Mouse (Mus musculus) C2C12 (cell line): ENCODE data around the gene Sema5b. TPM values are rescaled to one million over a fixed set of nuclear protein-coding genes. Genes with fewer than 3 reads are reported as not detected.

Experiments
- H3K27me3 ChIP-seq: one replicate; pipeline ENCODE4 v1.6.1; 2011; ENCODE audit not compliant: control insufficient read depth, insufficient read depth, insufficient read length
- H3K36me3 ChIP-seq: one replicate; pipeline ENCODE4 v1.6.1; 2011; ENCODE audit not compliant: control insufficient read depth, insufficient read depth
- H3K4me3 ChIP-seq: one replicate; pipeline ENCODE4 v1.5.1; 2011; ENCODE audit warnings: mild to moderate bottlenecking, control low read depth; ENCODE audit not compliant: poor library complexity, insufficient read depth, severe bottlenecking
- H3K79me2 ChIP-seq: one replicate; pipeline ENCODE4 v1.6.1; 2011; ENCODE audit not compliant: control insufficient read depth, insufficient read depth
- H3K79me3 ChIP-seq: one replicate; pipeline ENCODE4 v1.6.1; 2011; ENCODE audit warnings: low read depth, control low read depth
- H3ac ChIP-seq: one replicate; pipeline ENCODE3; 2011; ENCODE audit warnings: low read depth; ENCODE audit not compliant: control insufficient read depth, insufficient read length
- CEBPB ChIP-seq: IDR thresholded peaks from one replicate; pipeline ENCODE4 v1.6.1; 2011; ENCODE audit warnings: low read depth, mild to moderate bottlenecking, control low read depth, moderate library complexity
- CTCF ChIP-seq: IDR thresholded peaks from one replicate; pipeline ENCODE4 v1.5.1; 2011; ENCODE audit not compliant: control insufficient read depth, insufficient read depth, insufficient read length
- FOSL1 ChIP-seq: IDR thresholded peaks from one replicate; pipeline ENCODE4 v1.8.0; 2011; ENCODE audit warnings: mild to moderate bottlenecking, low read length; ENCODE audit not compliant: poor library complexity, insufficient read depth, severe bottlenecking
- MAX ChIP-seq: IDR thresholded peaks from one replicate; pipeline ENCODE4 v1.6.1; 2011; ENCODE audit warnings: mild to moderate bottlenecking, control low read depth
- MYOD1 ChIP-seq: IDR thresholded peaks from one replicate; pipeline ENCODE4 v1.6.1; 2011; ENCODE audit warnings: low read depth; ENCODE audit not compliant: control insufficient read depth, insufficient read length
- MYOG ChIP-seq: IDR thresholded peaks from one replicate; pipeline ENCODE4 v1.6.1; 2011; ENCODE audit not compliant: control insufficient read depth, insufficient read length; ENCODE audit errors: extremely low read depth
- USF1 ChIP-seq: IDR thresholded peaks from one replicate; pipeline ENCODE4 v1.6.1; 2011; ENCODE audit warnings: low read depth, mild to moderate bottlenecking, control low read depth, moderate library complexity
- polyA plus RNA-seq: library from polyadenylated mRNA; unstranded; fragments of >200 nt; fragmentation: generic; extraction: Trizol; gene quantifications from one replicate; pipeline ENCODE4 v1.2.1, GENCODE M21; 2012; ENCODE audit warnings: missing spikeins

The Sema5b gene
- polyA plus RNA-seq, 1 experiment = not detected

DNA sequence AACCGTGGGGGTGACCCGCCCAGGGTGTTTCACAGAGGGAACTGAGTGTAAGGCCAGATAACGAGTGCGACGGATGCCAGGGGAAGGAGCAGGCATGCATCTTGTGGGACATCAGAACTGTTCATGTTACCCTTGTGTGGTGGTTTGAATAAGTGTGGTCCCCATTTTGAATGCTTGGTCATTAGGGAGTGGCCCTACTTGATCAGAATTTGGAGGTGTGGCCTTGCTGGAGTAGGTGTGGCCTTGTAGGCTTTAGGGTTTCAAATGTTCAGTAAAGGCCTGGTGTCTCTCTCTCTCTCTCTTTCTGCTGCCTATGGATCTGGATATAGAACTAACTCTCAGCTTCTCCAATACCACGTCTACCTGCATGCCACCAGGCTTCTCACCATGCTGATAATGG is 60.5 kb downstream of the Sema5b start:
- TF ChIP-seq CEBPB = no peak
- TF ChIP-seq MYOD1 = no peak
- Histone ChIP-seq H3ac (no peak overlapping the region), H3K27me3 (peaks cover 46% of the 10 kb centered on the region), H3K36me3 (no peaks in the 10 kb centered on the region), H3K79me2 (no peaks in the 10 kb centered on the region), H3K4me3 (no peak overlapping the region), H3K79me3 (no peaks in the 10 kb centered on the region)

DNA sequence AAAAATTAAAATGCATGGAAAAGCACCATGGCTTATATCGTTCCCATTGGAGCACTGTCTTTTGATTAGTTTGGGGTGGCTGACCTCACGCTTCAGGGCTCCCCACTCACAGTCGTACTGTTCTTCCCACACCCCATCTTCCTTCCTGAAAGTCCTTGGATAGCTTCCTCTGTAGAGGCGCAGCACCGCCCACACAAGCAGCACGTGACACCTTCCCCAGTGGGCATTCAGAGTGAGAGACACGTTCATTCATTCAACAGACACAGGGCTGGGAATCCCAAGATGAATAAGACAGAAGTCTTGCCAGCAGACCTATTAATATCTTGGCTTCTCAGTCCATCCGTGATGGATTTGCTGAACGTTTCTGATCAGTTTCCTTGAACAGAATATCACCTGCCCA is 61.6 kb downstream of the Sema5b start:
- no peak overlapping the region for H3K4me3 ChIP-seq
- H3K79me2 ChIP-seq = no peaks in the 10 kb centered on the region
- H3K27me3 ChIP-seq = peaks cover 41% of the 10 kb centered on the region
- H3K36me3 ChIP-seq = no peaks in the 10 kb centered on the region
- no peaks in the 10 kb centered on the region for H3K79me3 ChIP-seq
- H3ac ChIP-seq = no peak overlapping the region
- no peak for TF ChIP-seq CTCF
- peak; percentile 41 for TF ChIP-seq USF1

GRCm38 (mm10) chr16:35603729-35604522 is 63.0 kb downstream of the Sema5b start:
- no peaks in the 10 kb centered on the region for H3K79me2 ChIP-seq
- H3K27me3 ChIP-seq = peaks cover 36% of the 10 kb centered on the region
- no peak overlapping the region for H3K4me3 ChIP-seq
- H3K79me3 ChIP-seq = no peaks in the 10 kb centered on the region
- H3ac ChIP-seq = no peak overlapping the region
- TF ChIP-seq MAX (no peak), USF1 (no peak), FOSL1 (no peak), CTCF (no peak), CEBPB (no peak), MYOG (no peak), MYOD1 (no peak)
- H3K36me3 ChIP-seq = no peaks in the 10 kb centered on the region

GRCm38 (mm10) chr16:35607250-35607649 is 66.3 kb downstream of the Sema5b start:
- Histone ChIP-seq H3K27me3 (peaks cover 26% of the 10 kb centered on the region), H3K79me3 (no peaks in the 10 kb centered on the region), H3K4me3 (no peak overlapping the region), H3K36me3 (no peaks in the 10 kb centered on the region), H3K79me2 (no peaks in the 10 kb centered on the region), H3ac (no peak overlapping the region)
- TF ChIP-seq CEBPB = no peak
- TF ChIP-seq MYOG = no peak
- TF ChIP-seq CTCF = no peak
- TF ChIP-seq USF1 = no peak
- no peak for TF ChIP-seq MYOD1
- no peak for TF ChIP-seq MAX
- no peak for TF ChIP-seq FOSL1

GRCm38 (mm10) chr16:35608244-35608643 is 67.3 kb downstream of the Sema5b start:
- TF ChIP-seq MAX (no peak), MYOG (no peak), MYOD1 (no peak), CTCF (no peak), FOSL1 (no peak), CEBPB (no peak), USF1 (no peak)
- Histone ChIP-seq H3K36me3 (no peaks in the 10 kb centered on the region), H3K4me3 (no peak overlapping the region), H3K27me3 (peaks cover 29% of the 10 kb centered on the region), H3ac (no peak overlapping the region), H3K79me2 (no peaks in the 10 kb centered on the region), H3K79me3 (no peaks in the 10 kb centered on the region)

GRCm38 (mm10) chr16:35609561-35609960 is 68.6 kb downstream of the Sema5b start:
- H3K36me3 ChIP-seq = no peaks in the 10 kb centered on the region
- H3K79me3 ChIP-seq = no peaks in the 10 kb centered on the region
- H3K27me3 ChIP-seq = peaks cover 27% of the 10 kb centered on the region
- H3ac ChIP-seq = no peak overlapping the region
- no peak for TF ChIP-seq CEBPB
- H3K79me2 ChIP-seq = no peaks in the 10 kb centered on the region
- H3K4me3 ChIP-seq = no peak overlapping the region
